Mouse (Mus musculus) neural tube, embryonic 12.5 days (tissue): ENCODE results near the gene Nxph3. TPM values are rescaled to one million over a fixed set of nuclear protein-coding genes. Genes with fewer than 3 reads are reported as not detected.

Experiments
- ATAC-seq: fragments of 200-750 bp; cut with Nextera tagmentation; 2 replicates; pipeline ENCODE4 v1.8.0; 2017; ENCODE audit warnings: low read depth, mild to moderate bottlenecking, moderate TSS enrichment, moderate library complexity; ENCODE audit not compliant: low FRiP score
- H3K27ac ChIP-seq: fragments of 300-500 bp; sonication (generic); 2 replicates; pipeline ENCODE4 v1.5.1; 2016
- H3K27me3 ChIP-seq: fragments of 300-500 bp; sonication (generic); replicated peaks from 2 replicates; pipeline ENCODE4 v1.6.1; 2016; ENCODE audit warnings: mild to moderate bottlenecking
- H3K36me3 ChIP-seq: fragments of 300-500 bp; sonication (generic); 2 replicates; pipeline ENCODE4 v1.6.1; 2016; ENCODE audit warnings: mild to moderate bottlenecking
- H3K4me1 ChIP-seq: fragments of 300-500 bp; sonication (generic); 2 replicates; pipeline ENCODE4 v1.6.1; 2016
- H3K4me2 ChIP-seq: fragments of 300-500 bp; sonication (generic); replicated peaks from 2 replicates; pipeline ENCODE4 v1.6.1; 2016; ENCODE audit warnings: mild to moderate bottlenecking
- H3K4me3 ChIP-seq: fragments of 300-500 bp; sonication (generic); 2 replicates; pipeline ENCODE4 v1.5.1; 2016
- H3K9ac ChIP-seq: fragments of 300-500 bp; sonication (generic); 2 replicates; pipeline ENCODE4 v1.6.1; 2016; ENCODE audit warnings: mild to moderate bottlenecking
- H3K9me3 ChIP-seq: fragments of 300-500 bp; sonication (generic); 2 replicates; pipeline ENCODE4 v1.6.1; 2016; ENCODE audit warnings: mild to moderate bottlenecking
- WGBS: fragments of 180-500 bp; shearing (Covaris S2); methylation state at CpG from one replicate; pipeline ENCODE4 v1.1.7; 2016; 5-methylcytosine and 5-hydroxymethylcytosine counted together
- polyA plus RNA-seq: library from polyadenylated mRNA; unstranded; fragments of >200 nt; fragmentation: Nextera tagmentation; extraction: Ambion mirVana; gene quantifications from 2 replicates; pipeline ENCODE4 v1.2.1, GENCODE M21; 2016

Nxph3 gene
- polyA plus RNA-seq, 1 experiment from 2014 or later = 0.49 TPM

- WGBS = 83% methylated on average over 4 of the region's 4 CpGs
- no peak for ATAC-seq
- H3K27me3 ChIP-seq = no peaks in the 10 kb centered on the region
Measured at GRCm38 (mm10) chr11:95479458-95479857, 34.9 kb downstream of the Nxph3 start.

GRCm38 (mm10) chr11:95476323-95476722, 38.0 kb downstream of the Nxph3 start:
- Histone ChIP-seq H3K27me3 (no peaks in the 10 kb centered on the region), H3K9me3 (no peaks in the 10 kb centered on the region), H3K4me1 (no peaks in the 10 kb centered on the region), H3K9ac (no peak overlapping the region), H3K36me3 (peaks cover 39% of the 10 kb centered on the region), H3K4me3 (no peak overlapping the region), H3K4me2 (no peak overlapping the region), H3K27ac (no peak overlapping the region)
- no peak for ATAC-seq
- 92% methylated on average over 7 of the region's 7 CpGs for WGBS

More at GRCm38 (mm10) chr11:95479458-95479857, 34.9 kb downstream of the Nxph3 start:
- no peaks in the 10 kb centered on the region for H3K4me1 ChIP-seq
- H3K4me3 ChIP-seq = no peak overlapping the region
- H3K4me2 ChIP-seq = no peak overlapping the region
- no peaks in the 10 kb centered on the region for H3K9me3 ChIP-seq
- H3K9ac ChIP-seq = no peak overlapping the region
- H3K27ac ChIP-seq = no peak overlapping the region
- H3K36me3 ChIP-seq = peaks cover 42% of the 10 kb centered on the region

GRCm38 (mm10) chr11:95473456-95473855, 40.9 kb downstream of the Nxph3 start:
- no peak overlapping the region for H3K27ac ChIP-seq
- H3K36me3 ChIP-seq = peaks cover 38% of the 10 kb centered on the region
- 94% methylated on average over 1 of the region's 1 CpGs for WGBS
- H3K27me3 ChIP-seq = no peaks in the 10 kb centered on the region
- ATAC-seq = no peak
- H3K4me3 ChIP-seq = no peak overlapping the region
- no peaks in the 10 kb centered on the region for H3K4me1 ChIP-seq
- H3K4me2 ChIP-seq = no peak overlapping the region
- no peak overlapping the region for H3K9ac ChIP-seq
- no peaks in the 10 kb centered on the region for H3K9me3 ChIP-seq

GRCm38 (mm10) chr11:95472942-95473341, 41.4 kb downstream of the Nxph3 start:
- H3K4me3 ChIP-seq = no peak overlapping the region
- H3K9ac ChIP-seq = no peak overlapping the region
- no peak for ATAC-seq
- peaks cover 38% of the 10 kb centered on the region for H3K36me3 ChIP-seq
- H3K4me2 ChIP-seq = no peak overlapping the region
- no peaks in the 10 kb centered on the region for H3K27me3 ChIP-seq
- H3K27ac ChIP-seq = no peak overlapping the region
- WGBS = 95% methylated on average over 2 of the region's 2 CpGs
- no peaks in the 10 kb centered on the region for H3K4me1 ChIP-seq
- H3K9me3 ChIP-seq = no peaks in the 10 kb centered on the region

- Histone ChIP-seq H3K4me3 (no peak overlapping the region), H3K4me1 (no peaks in the 10 kb centered on the region), H3K9me3 (no peaks in the 10 kb centered on the region), H3K27me3 (no peaks in the 10 kb centered on the region), H3K27ac (no peak overlapping the region), H3K4me2 (no peak overlapping the region), H3K36me3 (peaks cover 18% of the 10 kb centered on the region), H3K9ac (no peak overlapping the region)
- WGBS = 93% methylated on average over 1 of the region's 1 CpGs
- ATAC-seq = no peak
Measured at GRCm38 (mm10) chr11:95467731-95468130, 46.6 kb downstream of the Nxph3 start.

- Histone ChIP-seq H3K4me1 (no peaks in the 10 kb centered on the region), H3K4me2 (no peak overlapping the region), H3K27me3 (no peaks in the 10 kb centered on the region), H3K9me3 (no peaks in the 10 kb centered on the region), H3K36me3 (no peaks in the 10 kb centered on the region), H3K4me3 (no peak overlapping the region), H3K27ac (no peak overlapping the region), H3K9ac (no peak overlapping the region)
- ATAC-seq = no peak
- WGBS = 91% methylated on average over 3 of the region's 3 CpGs
Measured at GRCm38 (mm10) chr11:95462168-95462567, 52.2 kb downstream of the Nxph3 start.

GRCm38 (mm10) chr11:95460872-95461271, 53.5 kb downstream of the Nxph3 start:
- Histone ChIP-seq H3K36me3 (no peaks in the 10 kb centered on the region), H3K4me1 (no peaks in the 10 kb centered on the region), H3K4me3 (no peak overlapping the region), H3K9ac (no peak overlapping the region), H3K27me3 (no peaks in the 10 kb centered on the region), H3K9me3 (no peaks in the 10 kb centered on the region), H3K27ac (no peak overlapping the region), H3K4me2 (no peak overlapping the region)
- no peak for ATAC-seq
- 86% methylated on average over 2 of the region's 2 CpGs for WGBS

Other genes starting within 250 kb of the Nxph3 start
- gene Kat7, start 204.3 kb downstream of the Nxph3 start, polyA plus RNA-seq = 69.8 and 72.4 TPM in 2 replicates
- gene Fam117a, start 177.6 kb downstream of the Nxph3 start, polyA plus RNA-seq = 8.7 and 9.4 TPM in 2 replicates
- gene Slc35b1, start 129.9 kb downstream of the Nxph3 start, polyA plus RNA-seq = 127 and 129 TPM in 2 replicates
- 202 and 207 TPM in 2 replicates for gene Spop, start 100.5 kb downstream of the Nxph3 start, polyA plus RNA-seq
- gene Ngfr, start 73.2 kb upstream of the Nxph3 start, polyA plus RNA-seq = 106 and 125 TPM in 2 replicates
- 197 and 200 TPM in 2 replicates for gene Phb, start 152.4 kb upstream of the Nxph3 start, polyA plus RNA-seq
- gene Zfp652, start 198.1 kb upstream of the Nxph3 start, polyA plus RNA-seq = 26.1 and 29.9 TPM in 2 replicates
- gene B130006D01Rik, start 209.0 kb upstream of the Nxph3 start, polyA plus RNA-seq = 1.7 and 2.0 TPM in 2 replicates